Mouse (Mus musculus): ENCODE data around the gene Smg1. TPM values are rescaled to one million over a fixed set of nuclear protein-coding genes. Genes with fewer than 3 reads are reported as not detected.
"Not testable (repeated sequence)": the region's sequence is repeated elsewhere in the genome, so short reads cannot be mapped to it uniquely, and the experiment has no call there.

The Smg1 gene
- polyA plus RNA-seq, 1 experiment from 2014 or later, result 21.8 TPM

DNA sequence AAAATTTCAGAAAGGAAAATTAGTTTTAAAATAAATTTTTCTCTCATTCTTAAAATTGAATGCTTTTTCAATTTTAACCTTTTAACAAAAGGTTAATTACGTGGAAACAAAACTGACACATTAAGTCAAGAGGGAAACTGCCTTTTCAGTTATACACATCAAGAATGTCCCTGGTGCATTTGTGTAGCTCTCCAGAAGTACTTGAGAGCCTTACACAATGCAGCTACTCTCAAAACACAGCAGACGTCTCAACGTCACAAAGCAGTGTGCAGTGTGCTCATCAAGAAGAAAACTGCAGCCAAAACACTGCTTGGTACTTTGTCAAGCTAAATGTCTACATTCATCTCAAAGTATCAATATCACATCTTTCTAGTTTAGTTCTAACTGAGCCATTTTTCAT lies 63.7 kb downstream of the Smg1 start:
- Histone ChIP-seq H3K9ac (no peak overlapping the region), H3K27ac (no peak overlapping the region), H3K36me3 (peaks cover 60% of the 10 kb centered on the region), H3K4me2 (no peak overlapping the region), H3K4me1 (no peaks in the 10 kb centered on the region), H3K27me3 (no peaks in the 10 kb centered on the region), H3K4me3 (no peak overlapping the region), H3K9me3 (no peaks in the 10 kb centered on the region)
- ATAC-seq (ENCODE audit: borderline replicate concordance, extremely low read depth, low FRiP score, low TSS enrichment), result no peak
- 72% methylated on average over 3 of the region's 3 CpGs for WGBS

DNA sequence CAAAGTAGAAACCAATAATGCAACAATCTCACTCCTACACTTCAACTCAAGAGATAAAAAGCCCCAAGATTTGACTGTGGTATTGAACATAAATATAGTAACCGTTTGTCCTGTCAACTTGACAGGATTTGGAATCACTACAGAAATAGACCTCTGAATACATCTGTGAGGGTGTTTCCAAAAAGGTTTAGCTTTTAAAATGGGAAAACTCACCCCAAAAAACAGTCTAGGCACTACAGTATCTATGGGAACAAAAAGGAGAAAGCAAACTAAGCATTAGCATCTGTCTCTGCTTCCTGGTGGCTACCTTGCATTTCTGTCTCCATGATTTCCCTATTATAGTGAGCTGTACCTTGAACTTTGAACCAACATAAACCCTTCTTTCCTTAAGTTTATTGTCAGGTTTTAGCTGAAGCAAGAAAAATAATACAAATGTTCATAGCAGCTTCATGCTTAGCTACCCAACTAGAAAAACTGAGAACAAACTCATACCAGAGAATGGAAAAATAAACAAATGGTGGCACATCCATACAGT lies 67.6 kb downstream of the Smg1 start:
- H3K27me3 ChIP-seq, result no peaks in the 10 kb centered on the region
- H3K27ac ChIP-seq, result no peak overlapping the region
- H3K36me3 ChIP-seq, result peaks cover 52% of the 10 kb centered on the region
- H3K4me1 ChIP-seq, result no peaks in the 10 kb centered on the region
- WGBS, result 74% methylated on average over 1 of the region's 1 CpGs
- no peak overlapping the region for H3K4me2 ChIP-seq
- no peak overlapping the region for H3K9ac ChIP-seq
- no peak for ATAC-seq (ENCODE audit: borderline replicate concordance, extremely low read depth, low FRiP score, low TSS enrichment)
- no peaks in the 10 kb centered on the region for H3K9me3 ChIP-seq
- H3K4me3 ChIP-seq, result no peak overlapping the region

GRCm38 (mm10) chr7:118170125-118170524 lies 73.3 kb downstream of the Smg1 start:
- peaks cover 70% of the 10 kb centered on the region for H3K36me3 ChIP-seq

DNA sequence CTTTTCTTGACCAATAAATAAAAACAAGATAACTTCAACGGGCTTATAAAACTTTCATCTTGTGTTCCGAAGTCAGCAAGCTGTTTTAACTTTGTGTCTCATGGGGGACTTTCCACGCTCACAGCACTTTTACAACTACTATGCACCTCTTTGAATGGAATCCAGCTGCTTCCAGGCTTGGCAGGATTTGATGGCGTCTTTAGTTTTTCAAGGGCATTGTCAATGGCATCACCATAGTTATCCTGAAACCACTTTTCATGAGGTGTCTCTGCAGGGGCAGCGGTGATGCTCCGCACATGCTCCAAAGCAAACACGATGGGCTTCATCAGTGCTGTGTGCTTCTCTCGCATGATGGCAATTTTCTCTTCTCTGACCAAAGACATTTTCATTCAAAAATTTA lies 80.5 kb downstream of the Smg1 start:
- Histone ChIP-seq H3K9ac (no peak overlapping the region), H3K27me3 (no peaks in the 10 kb centered on the region), H3K9me3 (no peaks in the 10 kb centered on the region), H3K36me3 (peaks cover 51% of the 10 kb centered on the region), H3K4me3 (no peak overlapping the region), H3K4me1 (no peaks in the 10 kb centered on the region), H3K27ac (no peak overlapping the region), H3K4me2 (no peak overlapping the region)
- ATAC-seq (ENCODE audit: borderline replicate concordance, extremely low read depth, low FRiP score, low TSS enrichment), result no peak
- 93% methylated on average over 8 of the region's 8 CpGs for WGBS

More at GRCm38 (mm10) chr7:118170125-118170524, 73.3 kb downstream of the Smg1 start:
- H3K9me3 ChIP-seq; H3K9ac ChIP-seq; ATAC-seq (ENCODE audit: borderline replicate concordance, extremely low read depth, low FRiP score, low TSS enrichment); H3K27ac ChIP-seq; H3K27me3 ChIP-seq; H3K4me2 ChIP-seq; H3K4me3 ChIP-seq; H3K4me1 ChIP-seq: not testable (repeated sequence)
- WGBS, result 72% methylated on average over 2 of the region's 2 CpGs

DNA sequence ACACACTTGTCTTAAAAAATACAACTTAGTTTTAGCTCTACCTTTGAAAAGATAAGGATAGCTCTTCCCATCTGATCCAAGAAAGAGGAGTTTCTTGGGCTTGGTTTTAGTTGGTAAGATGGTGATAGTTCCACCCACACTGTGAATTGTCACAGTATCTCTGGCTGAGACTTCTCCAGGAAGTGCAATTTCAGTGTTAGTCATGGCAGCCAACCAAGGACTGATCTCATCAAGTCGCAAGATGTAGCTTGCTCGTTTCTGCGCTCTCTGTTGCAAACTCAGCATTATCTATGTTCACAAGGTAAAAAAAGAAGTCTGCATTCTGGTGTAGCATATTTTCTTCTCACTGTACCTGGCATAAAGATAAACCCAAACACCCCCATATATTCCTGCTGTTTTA lies 83.3 kb downstream of the Smg1 start:
- H3K27ac ChIP-seq, result no peak overlapping the region
- no peak for ATAC-seq (ENCODE audit: borderline replicate concordance, extremely low read depth, low FRiP score, low TSS enrichment)
- no peak overlapping the region for H3K9ac ChIP-seq
- WGBS, result 89% methylated on average over 3 of the region's 3 CpGs
- H3K4me3 ChIP-seq, result no peak overlapping the region
- H3K9me3 ChIP-seq, result no peaks in the 10 kb centered on the region
- H3K4me1 ChIP-seq, result no peaks in the 10 kb centered on the region
- H3K4me2 ChIP-seq, result no peak overlapping the region
- H3K36me3 ChIP-seq, result peaks cover 48% of the 10 kb centered on the region
- H3K27me3 ChIP-seq, result no peaks in the 10 kb centered on the region

DNA sequence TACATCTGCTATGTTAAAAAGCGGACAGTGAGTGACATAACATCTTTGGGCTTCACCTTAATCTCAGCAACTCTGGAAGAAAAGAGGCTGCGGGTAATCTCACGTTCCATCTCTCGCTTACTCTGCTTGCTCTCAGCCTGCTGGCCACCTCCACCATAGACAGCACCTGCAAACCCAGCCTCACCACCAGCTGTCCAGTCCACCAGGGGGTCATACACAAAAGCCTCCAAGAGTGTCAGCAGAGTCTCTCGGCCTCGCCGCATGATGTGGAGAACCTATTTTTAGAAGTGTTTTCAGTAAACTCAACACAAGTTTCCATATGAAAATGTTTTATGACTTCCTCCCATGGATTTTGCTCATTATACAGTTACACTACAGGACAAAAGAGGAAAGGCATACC lies 87.0 kb downstream of the Smg1 start:
- Histone ChIP-seq H3K27ac (no peak overlapping the region), H3K4me1 (no peaks in the 10 kb centered on the region), H3K9me3 (no peaks in the 10 kb centered on the region), H3K36me3 (peaks cover 68% of the 10 kb centered on the region), H3K27me3 (no peaks in the 10 kb centered on the region), H3K4me2 (no peak overlapping the region), H3K4me3 (no peak overlapping the region), H3K9ac (no peak overlapping the region)
- no peak for ATAC-seq (ENCODE audit: borderline replicate concordance, extremely low read depth, low FRiP score, low TSS enrichment)
- whole genome bisulfite sequencing, result 94% methylated on average over 7 of the region's 7 CpGs

DNA sequence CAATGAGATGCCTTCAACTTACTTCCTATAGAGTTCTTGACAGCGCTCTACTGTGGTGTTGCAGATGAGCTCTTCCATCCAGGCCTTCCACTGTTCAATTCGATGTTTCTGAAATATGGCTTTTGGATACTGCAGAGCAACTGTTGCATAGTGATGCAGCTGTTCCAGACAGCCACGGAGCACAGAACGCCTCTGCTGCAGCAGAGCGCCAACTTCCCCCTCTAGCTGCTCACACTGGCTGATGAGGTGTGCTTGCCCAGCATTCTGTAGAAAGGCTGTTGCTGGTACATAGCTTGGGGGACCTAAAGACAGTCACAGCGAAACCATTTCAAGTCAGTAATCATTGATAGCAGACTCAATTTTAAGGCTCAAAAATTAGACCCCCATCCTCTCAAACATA lies 89.3 kb downstream of the Smg1 start:
- no peaks in the 10 kb centered on the region for H3K4me1 ChIP-seq
- no peaks in the 10 kb centered on the region for H3K27me3 ChIP-seq
- no peak overlapping the region for H3K9ac ChIP-seq
- peaks cover 63% of the 10 kb centered on the region for H3K36me3 ChIP-seq
- H3K9me3 ChIP-seq, result no peaks in the 10 kb centered on the region
- WGBS, result 88% methylated on average over 6 of the region's 6 CpGs
- no peak for ATAC-seq (ENCODE audit: borderline replicate concordance, extremely low read depth, low FRiP score, low TSS enrichment)
- H3K4me3 ChIP-seq, result no peak overlapping the region
- no peak overlapping the region for H3K4me2 ChIP-seq
- no peak overlapping the region for H3K27ac ChIP-seq

GRCm38 (mm10) chr7:118143602-118144001 lies 99.9 kb downstream of the Smg1 start:
- H3K4me3 ChIP-seq, result no peak overlapping the region
- H3K36me3 ChIP-seq, result peaks cover 71% of the 10 kb centered on the region
- no peaks in the 10 kb centered on the region for H3K9me3 ChIP-seq
- no peak for ATAC-seq (ENCODE audit: borderline replicate concordance, extremely low read depth, low FRiP score, low TSS enrichment)
- no peaks in the 10 kb centered on the region for H3K27me3 ChIP-seq
- no peak overlapping the region for H3K27ac ChIP-seq
- H3K4me1 ChIP-seq, result no peaks in the 10 kb centered on the region
- no peak overlapping the region for H3K4me2 ChIP-seq
- no peak overlapping the region for H3K9ac ChIP-seq
- WGBS, result 80% methylated on average over 3 of the region's 3 CpGs

- Histone ChIP-seq H3K9me3 (no peaks in the 10 kb centered on the region), H3K4me2 (no peak overlapping the region), H3K27ac (no peak overlapping the region), H3K4me1 (no peaks in the 10 kb centered on the region), H3K9ac (no peak overlapping the region), H3K4me3 (no peak overlapping the region), H3K27me3 (no peaks in the 10 kb centered on the region), H3K36me3 (peaks cover 69% of the 10 kb centered on the region)
- WGBS, result 92% methylated on average over 4 of the region's 4 CpGs
- no peak for ATAC-seq (ENCODE audit: borderline replicate concordance, extremely low read depth, low FRiP score, low TSS enrichment)
Measured at GRCm38 (mm10) chr7:118143123-118143522, 100.3 kb downstream of the Smg1 start.

GRCm38 (mm10) chr7:118141271-118141670 lies 102.2 kb downstream of the Smg1 start:
- 91% methylated on average over 7 of the region's 7 CpGs for WGBS
- no peak overlapping the region for H3K4me2 ChIP-seq
- no peak overlapping the region for H3K4me3 ChIP-seq
- no peak overlapping the region for H3K27ac ChIP-seq
- no peak overlapping the region for H3K9ac ChIP-seq
- H3K4me1 ChIP-seq, result no peaks in the 10 kb centered on the region
- no peaks in the 10 kb centered on the region for H3K27me3 ChIP-seq
- peaks cover 80% of the 10 kb centered on the region for H3K36me3 ChIP-seq
- ATAC-seq (ENCODE audit: borderline replicate concordance, extremely low read depth, low FRiP score, low TSS enrichment), result no peak
- H3K9me3 ChIP-seq, result no peaks in the 10 kb centered on the region

- Histone ChIP-seq H3K36me3 (peaks cover 45% of the 10 kb centered on the region), H3K4me1 (peaks cover 7% of the 10 kb centered on the region; the same call in 1 of the 2 replicates), H3K4me2 (no peak overlapping the region), H3K4me3 (no peak overlapping the region), H3K27ac (no peak overlapping the region), H3K9me3 (no peaks in the 10 kb centered on the region), H3K27me3 (no peaks in the 10 kb centered on the region), H3K9ac (no peak overlapping the region)
- whole genome bisulfite sequencing, result 83% methylated on average over 11 of the region's 11 CpGs
- no peak for ATAC-seq (ENCODE audit: borderline replicate concordance, extremely low read depth, low FRiP score, low TSS enrichment)
Measured at GRCm38 (mm10) chr7:118135128-118135527, 108.3 kb downstream of the Smg1 start.

DNA sequence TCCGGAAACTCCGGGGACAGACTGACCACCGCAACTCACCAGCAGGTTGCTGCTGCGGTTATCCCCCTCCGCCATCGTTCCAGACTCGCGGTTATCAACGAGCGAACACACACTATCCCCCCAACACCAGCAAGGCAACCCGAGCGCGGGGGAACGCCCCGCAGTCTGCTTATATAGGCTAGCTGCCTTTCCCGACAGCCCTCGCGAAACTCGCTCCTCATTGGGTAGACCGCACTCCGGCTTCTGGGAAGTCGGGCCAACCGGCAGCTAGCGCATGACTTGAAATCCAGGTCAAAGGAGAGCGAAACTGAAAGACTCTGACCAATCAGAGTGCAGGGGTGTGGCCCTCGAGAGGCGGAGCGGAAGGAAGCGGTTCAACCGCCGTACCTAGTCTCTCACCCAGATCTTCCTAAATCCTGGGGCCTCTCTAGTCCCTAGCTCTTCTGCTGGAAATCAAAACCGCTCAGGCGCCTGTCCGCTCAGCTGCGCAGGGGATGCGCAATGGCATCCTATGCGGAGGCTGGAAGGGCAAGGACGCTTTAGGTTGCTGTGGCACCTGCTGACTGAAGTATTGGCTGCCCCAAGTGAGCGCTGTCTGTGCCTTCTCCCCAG lies 113.9 kb downstream of the Smg1 start, which contains the start of gene Arl6ip1:
Gene Arl6ip1, minus strand, starts transcription at position 233 of the 612 bp plus-strand sequence.
- Histone ChIP-seq H3K27ac (peak within 1 kb of the TSS; percentile 94), H3K36me3 (peaks cover 9% of the 10 kb centered on the region), H3K4me3 (peak within 1 kb of the TSS; percentile 87), H3K9me3 (no peaks in the 10 kb centered on the region), H3K9ac (peak within 1 kb of the TSS; percentile 87), H3K4me2 (peak within 1 kb of the TSS; percentile 85), H3K27me3 (no peaks in the 10 kb centered on the region), H3K4me1 (peaks cover 30% of the 10 kb centered on the region)
- WGBS, result under 1% methylated on average over 39 of the region's 39 CpGs
- peak; percentile 99 for ATAC-seq (ENCODE audit: borderline replicate concordance, extremely low read depth, low FRiP score, low TSS enrichment)

All from lung, embryonic 15.5 days (tissue).